Mouse (Mus musculus) left cerebral cortex, postnatal 25 days (tissue): ENCODE measurements around the gene Itprid1. TPM values are rescaled to one million over a fixed set of nuclear protein-coding genes. Genes with fewer than 3 reads are reported as not detected.
A peak's percentile ranks its signal among the peaks of the same experiment; 100 is the strongest.

Experiments
- DNase-seq, 2 experiments: peaks; one replicate each; pipeline ENCODE4 v3.0.0; 2022; ENCODE audit warnings: low spot score in 2 of 2, mixed read lengths in 1 of 2
- intact Hi-C: fragments of 180-260 bp; cut with DNase I; formaldehyde crosslinking; loops from one replicate; pipeline ENCODE4 v1.15.1; 2025
- total RNA-seq, 2 experiments: library from RNA; stranded (reverse); gene quantifications; 2 replicates each; pipeline ENCODE4 v1.2.3; 2021

The Itprid1 gene
- total RNA-seq: 1 to 10 TPM; 1.2 to 1.3 TPM

GRCm38 (mm10) chr6:55836650-55837320, at the start of gene Itprid1:
Gene Itprid1, plus strand, starts transcription at chr6:55836895.
- DNase-seq: peak in 1 of 2 experiments; percentile 12
- intact Hi-C loops: no loop called here

GRCm38 (mm10) chr6:55789557-55789956, 47.1 kb upstream of the Itprid1 start:
- DNase-seq: no peak
- intact Hi-C loops: no loop called here

GRCm38 (mm10) chr6:55791852-55792496, 44.7 kb upstream of the Itprid1 start:
- intact Hi-C loops: no loop called here
- DNase-seq: peak in 1 of 2 experiments; percentile 55

GRCm38 (mm10) chr6:55792536-55792935, 44.2 kb upstream of the Itprid1 start:
- peak in 1 of 2 experiments; percentile 91 for DNase-seq
- intact Hi-C loops: no loop called here

GRCm38 (mm10) chr6:55802686-55803085, 34.0 kb upstream of the Itprid1 start:
- DNase-seq: no peak
- intact Hi-C loops: loop anchor here (10.0 kb wide), 1 partner anchor 408 kb away; no protein-coding TSS in a partner anchor

GRCm38 (mm10) chr6:55803357-55803756, 33.3 kb upstream of the Itprid1 start:
- DNase-seq: no peak
- intact Hi-C loops: loop anchor here (10.0 kb wide), 1 partner anchor 409 kb away; no protein-coding TSS in a partner anchor

- intact Hi-C loops: loop anchor here (2.0 to 10.0 kb wide), 2 partner anchors 123 to 409 kb away; partner anchors contain the start of gene Neurod6
- DNase-seq: peak; percentile 72 to 82
These were observed 32.6 kb upstream of the Itprid1 start for GRCm38 (mm10) chr6:55803991-55804680.

- peak in 1 of 2 experiments; percentile 76 for DNase-seq
- intact Hi-C loops: loop anchor here (2.0 to 10.0 kb wide), 2 partner anchors 124 to 410 kb away; partner anchors contain the start of gene Neurod6
These were observed 32.1 kb upstream of the Itprid1 start for GRCm38 (mm10) chr6:55804681-55805000.

- intact Hi-C loops: loop anchor here (1.0 to 10.0 kb wide), 6 partner anchors 88 to 411 kb away; partner anchors contain the start of gene Neurod6
- peak in 1 of 2 experiments; percentile 91 for DNase-seq
These were observed 31.2 kb upstream of the Itprid1 start for GRCm38 (mm10) chr6:55805291-55806137.

GRCm38 (mm10) chr6:55806537-55806936, 30.2 kb upstream of the Itprid1 start:
- peak in 1 of 2 experiments; percentile 86 for DNase-seq
- intact Hi-C loops: loop anchor here (1.0 to 10.0 kb wide), 4 partner anchors 89 to 412 kb away; no protein-coding TSS in a partner anchor

GRCm38 (mm10) chr6:55808692-55809091, 28.0 kb upstream of the Itprid1 start:
- peak in 1 of 2 experiments; percentile 71 for DNase-seq
- intact Hi-C loops: loop anchor here (5.0 to 10.0 kb wide), 3 partner anchors 91 to 414 kb away; no protein-coding TSS in a partner anchor

- DNase-seq: peak; percentile 73 to 96
- intact Hi-C loops: loop anchor here (1.0 to 5.0 kb wide), 2 partner anchors 46 to 219 kb away; no protein-coding TSS in a partner anchor
These were observed 25.5 kb upstream of the Itprid1 start for GRCm38 (mm10) chr6:55811153-55811552.

GRCm38 (mm10) chr6:55812353-55812752, 24.3 kb upstream of the Itprid1 start:
- intact Hi-C loops: loop anchor here (5.0 kb wide), 1 partner anchor 45 kb away; no protein-coding TSS in a partner anchor
- DNase-seq: peak in 1 of 2 experiments; percentile 14

- intact Hi-C loops: loop anchor here (5.0 kb wide), 1 partner anchor 43 kb away; no protein-coding TSS in a partner anchor
- peak in 1 of 2 experiments; percentile 88 for DNase-seq
These were observed 22.3 kb upstream of the Itprid1 start for GRCm38 (mm10) chr6:55814184-55814926.

GRCm38 (mm10) chr6:55816911-55817310, 19.8 kb upstream of the Itprid1 start:
- intact Hi-C loops: no loop called here
- no peak for DNase-seq

- intact Hi-C loops: no loop called here
- no peak for DNase-seq
These were observed 7.0 kb upstream of the Itprid1 start for GRCm38 (mm10) chr6:55829722-55830121.

GRCm38 (mm10) chr6:55852589-55852988, 15.9 kb downstream of the Itprid1 start:
- intact Hi-C loops: no loop called here
- no peak for DNase-seq

GRCm38 (mm10) chr6:55856085-55856484, 19.4 kb downstream of the Itprid1 start:
- intact Hi-C loops: loop anchor here (5.0 kb wide), 1 partner anchor 44 kb away; no protein-coding TSS in a partner anchor

More at GRCm38 (mm10) chr6:55856085-55856484, 19.4 kb downstream of the Itprid1 start:
- DNase-seq: peak in 1 of 2 experiments; percentile 84
